Mouse (Mus musculus) MEL (cell line): ENCODE data around the gene Dnajc2. TPM values are rescaled to one million over a fixed set of nuclear protein-coding genes. Genes with fewer than 3 reads are reported as not detected.

ENCODE experiments used
- DNase-seq: peaks from one replicate; pipeline ENCODE4 v3.0.0; 2011; ENCODE audit warnings: low read depth, low spot score
- H3K27ac ChIP-seq: 2 replicates; pipeline ENCODE4 v1.5.1; 2012; ENCODE audit warnings: low read depth, mild to moderate bottlenecking, control low read depth, low read length, moderate library complexity; ENCODE audit not compliant: control insufficient read depth
- H3K27me3 ChIP-seq, 2 experiments: fragments of 150-350 bp in 1 of 2; sonication (generic) in 1 of 2; 2 replicates each; pipeline ENCODE4 v1.6.1; 2012; ENCODE audit warnings: low read length in 2 of 2, mild to moderate bottlenecking in 2 of 2, improper control_type of control experiment in 1 of 2, moderate library complexity in 1 of 2; ENCODE audit not compliant: insufficient read depth in 2 of 2, control insufficient read depth in 1 of 2
- H3K36me3 ChIP-seq, 2 experiments: 2 replicates each; pipeline ENCODE4 v1.6.1; 2012 to 2014; ENCODE audit warnings: low read length in 2 of 2, improper control_type of control experiment in 1 of 2, inconsistent platforms in 1 of 2, mild to moderate bottlenecking in 1 of 2; ENCODE audit not compliant: insufficient read depth in 2 of 2, control insufficient read depth in 1 of 2
- H3K4me1 ChIP-seq, 2 experiments: fragments of 150-350 bp in 1 of 2; sonication (generic) in 1 of 2; 2 replicates each; pipeline ENCODE4 v1.6.1; 2012; ENCODE audit warnings: low read length in 2 of 2, improper control_type of control experiment in 1 of 2, mild to moderate bottlenecking in 1 of 2; ENCODE audit not compliant: insufficient read depth in 2 of 2, control insufficient read depth in 1 of 2
- H3K4me3 ChIP-seq, 2 experiments: fragments of 150-350 bp in 1 of 2; sonication (generic) in 1 of 2; 2 replicates each; pipeline ENCODE4 v1.5.1; 2012; ENCODE audit warnings: low read depth in 2 of 2, low read length in 2 of 2, mild to moderate bottlenecking in 2 of 2, moderate library complexity in 2 of 2, control low read depth in 1 of 2, improper control_type of control experiment in 1 of 2; ENCODE audit not compliant: control insufficient read depth in 1 of 2, insufficient read depth in 1 of 2
- H3K79me2 ChIP-seq: 2 replicates; pipeline ENCODE4 v1.6.1; 2012; ENCODE audit warnings: mild to moderate bottlenecking, low read length, moderate library complexity; ENCODE audit not compliant: control insufficient read depth, poor library complexity, insufficient read depth
- H3K9ac ChIP-seq: 2 replicates; pipeline ENCODE4 v1.6.1; 2012; ENCODE audit warnings: low read depth, mild to moderate bottlenecking, control low read depth, low read length, moderate library complexity; ENCODE audit not compliant: control insufficient read depth, poor library complexity, severe bottlenecking
- H3K9me3 ChIP-seq: fragments of 150-350 bp; sonication (generic); replicated peaks from 2 replicates; pipeline ENCODE4 v1.6.1; 2012; ENCODE audit warnings: mild to moderate bottlenecking, low read length, improper control_type of control experiment, moderate library complexity; ENCODE audit not compliant: insufficient read depth
- BHLHE40 ChIP-seq: IDR thresholded peaks from 2 replicates; pipeline ENCODE4 v1.6.1; 2012; ENCODE audit warnings: low read depth, mild to moderate bottlenecking, inconsistent platforms, low read length, improper control_type of control experiment, borderline replicate concordance
- CTCF ChIP-seq, 3 experiments: IDR thresholded peaks in 2 of 3; conservative IDR thresholded peaks in 1 of 3; 2 replicates each; pipeline ENCODE4 v1.5.1; 2011 to 2012; ENCODE audit warnings: low read length in 3 of 3, low read depth in 2 of 3, mild to moderate bottlenecking in 2 of 3, improper control_type of control experiment in 1 of 3, inconsistent platforms in 1 of 3, mixed read lengths in 1 of 3, moderate library complexity in 1 of 3; ENCODE audit not compliant: control insufficient read depth in 1 of 3, insufficient read depth in 1 of 3, poor library complexity in 1 of 3, severe bottlenecking in 1 of 3
- ELF1 ChIP-seq: IDR thresholded peaks from 2 replicates; pipeline ENCODE4 v1.6.1; 2014; ENCODE audit warnings: low read depth, mild to moderate bottlenecking, inconsistent platforms, low read length, improper control_type of control experiment, moderate library complexity
- EP300 ChIP-seq, 2 experiments: IDR thresholded peaks; 2 replicates each; pipeline ENCODE4 v1.6.1; 2011; ENCODE audit warnings: improper control_type of control experiment in 2 of 2, low read length in 2 of 2, low read depth in 1 of 2, mild to moderate bottlenecking in 1 of 2
- ETS1 ChIP-seq: IDR thresholded peaks from 2 replicates; pipeline ENCODE4 v1.6.1; 2012; ENCODE audit warnings: low read depth, mild to moderate bottlenecking, inconsistent platforms, low read length, improper control_type of control experiment, moderate library complexity
- KAT2A ChIP-seq: conservative IDR thresholded peaks from 2 replicates; pipeline ENCODE4 v1.6.1; 2012; ENCODE audit warnings: low read depth, low read length, improper control_type of control experiment, inconsistent platforms
- MAFK ChIP-seq: IDR thresholded peaks from 2 replicates; pipeline ENCODE4 v1.6.1; 2011; ENCODE audit warnings: low read depth, mild to moderate bottlenecking, low read length, improper control_type of control experiment, borderline replicate concordance
- MAX ChIP-seq: IDR thresholded peaks from 2 replicates; pipeline ENCODE4 v1.6.1; 2011; ENCODE audit warnings: low read length, improper control_type of control experiment
- MXI1 ChIP-seq: IDR thresholded peaks from 2 replicates; pipeline ENCODE4 v1.6.1; 2011; ENCODE audit warnings: mild to moderate bottlenecking, low read depth, low read length, improper control_type of control experiment
- NELFE ChIP-seq: IDR thresholded peaks from 2 replicates; pipeline ENCODE4 v1.6.1; 2011; ENCODE audit warnings: low read depth, low read length, improper control_type of control experiment
- NRF1 ChIP-seq: IDR thresholded peaks from 2 replicates; pipeline ENCODE4 v1.6.1; 2014; ENCODE audit warnings: low read depth, mild to moderate bottlenecking, inconsistent platforms, low read length, improper control_type of control experiment, moderate library complexity; ENCODE audit not compliant: poor library complexity, insufficient read depth, severe bottlenecking
- SMC3 ChIP-seq: IDR thresholded peaks from 2 replicates; pipeline ENCODE4 v1.6.1; 2011; ENCODE audit warnings: low read depth, low read length, improper control_type of control experiment
- TAL1 ChIP-seq: IDR thresholded peaks from 2 replicates; pipeline ENCODE4 v1.6.1; 2012; ENCODE audit warnings: mild to moderate bottlenecking, inconsistent platforms, low read length, moderate library complexity, mixed read lengths
- TBP ChIP-seq: IDR thresholded peaks from 2 replicates; pipeline ENCODE4 v1.8.0; 2011; ENCODE audit warnings: low read depth, low read length, improper control_type of control experiment
- TCF12 ChIP-seq: IDR thresholded peaks from 2 replicates; pipeline ENCODE4 v1.6.1; 2014; ENCODE audit warnings: low read depth, mild to moderate bottlenecking, inconsistent platforms, low read length, improper control_type of control experiment, moderate library complexity
- UBTF ChIP-seq: IDR thresholded peaks from 2 replicates; pipeline ENCODE4 v1.6.1; 2012; ENCODE audit warnings: low read depth, mild to moderate bottlenecking, inconsistent platforms, low read length, improper control_type of control experiment, moderate library complexity, borderline replicate concordance; ENCODE audit not compliant: insufficient read depth
- USF2 ChIP-seq, 2 experiments: IDR thresholded peaks; 2 replicates each; pipeline ENCODE4 v1.6.1; 2011 to 2012; ENCODE audit warnings: improper control_type of control experiment in 2 of 2, low read length in 2 of 2, borderline replicate concordance in 1 of 2, inconsistent platforms in 1 of 2, low read depth in 1 of 2, mild to moderate bottlenecking in 1 of 2; ENCODE audit not compliant: insufficient read depth in 1 of 2
- ZC3H11A ChIP-seq: IDR thresholded peaks from 2 replicates; pipeline ENCODE4 v1.6.1; 2012; ENCODE audit warnings: low read depth, mild to moderate bottlenecking, inconsistent platforms, low read length, improper control_type of control experiment
- ZKSCAN1 ChIP-seq: IDR thresholded peaks from 2 replicates; pipeline ENCODE4 v1.6.1; 2012; ENCODE audit warnings: low read depth, mild to moderate bottlenecking, inconsistent platforms, low read length, improper control_type of control experiment, moderate library complexity
- ZMIZ1 ChIP-seq: IDR thresholded peaks from 2 replicates; pipeline ENCODE4 v1.6.1; 2012; ENCODE audit warnings: low read depth, mild to moderate bottlenecking, inconsistent platforms, low read length, improper control_type of control experiment, moderate library complexity
- ZNF384 ChIP-seq: IDR thresholded peaks from 2 replicates; pipeline ENCODE4 v1.6.1; 2012; ENCODE audit warnings: low read depth, mild to moderate bottlenecking, inconsistent platforms, low read length, improper control_type of control experiment
- polyA plus RNA-seq, 2 experiments: library from polyadenylated mRNA; stranded (reverse) in 1 of 2; unstranded in 1 of 2; fragments of >175 nt in 1 of 2; fragments of >200 nt in 1 of 2; gene quantifications; 2 replicates each; pipeline versions ENCODE4 v1.2.1 to v1.2.4; 2012; ENCODE audit warnings: low replicate concordance in 2 of 2, low read depth in 1 of 2; ENCODE audit not compliant: insufficient read length in 2 of 2, insufficient read depth in 1 of 2, missing spikeins in 1 of 2
- total RNA-seq: library from RNA; depleted of rRNA; stranded (reverse); fragments of 300-350 nt; gene quantifications from 2 replicates; pipeline ENCODE4 v1.2.3, GENCODE M21; 2012

Dnajc2 gene
- total and polyA plus RNA-seq, 3 experiments, result 64.7 to 211 (median 199) TPM

- DNase-seq, result no peak
- Histone ChIP-seq H3K9ac (no peak overlapping the region), H3K27me3 (no peaks in the 10 kb centered on the region), H3K27ac (no peak overlapping the region), H3K9me3 (no peaks in the 10 kb centered on the region), H3K4me3 (no peak overlapping the region), H3K36me3 (peaks cover 0 to 36% of the 10 kb centered on the region in 2 experiments; a peak in 2 of 4 replicates), H3K4me1 (no peaks in the 10 kb centered on the region), H3K79me2 (no peaks in the 10 kb centered on the region)
- TF ChIP-seq TBP (no peak), TCF12 (no peak), ZKSCAN1 (no peak), NELFE (no peak), MXI1 (no peak), TAL1 (no peak), UBTF (no peak), ZC3H11A (no peak), ZMIZ1 (no peak), BHLHE40 (no peak), ELF1 (no peak), USF2 (IDR thresholded peaks at IDR 0.05; ENCODE audit: borderline replicate concordance in 1 of 2, insufficient read depth in 1 of 2, low read depth in 1 of 2, low read length in 2 of 2) (no peak), NRF1 (no peak), CTCF (IDR thresholded peaks at IDR 0.05 in 2 of 3, conservative IDR thresholded peaks at IDR 0.05 in 1 of 3; ENCODE audit: control insufficient read depth in 1 of 3, insufficient read depth in 1 of 3, low read depth in 2 of 3, low read length in 3 of 3, poor library complexity in 1 of 3, severe bottlenecking in 1 of 3) (no peak), SMC3 (no peak), ZNF384 (no peak)
These were observed 17.9 kb upstream of the Dnajc2 start for GRCm38 (mm10) chr5:21802907-21803306.

GRCm38 (mm10) chr5:21792166-21792565, 7.1 kb upstream of the Dnajc2 start:
- DNase-seq, result no peak
- Histone ChIP-seq H3K4me1 (peaks cover 4 to 34% of the 10 kb centered on the region in 2 experiments), H3K36me3 (peaks cover 27 to 38% of the 10 kb centered on the region in 2 experiments)

More at GRCm38 (mm10) chr5:21792166-21792565, 7.1 kb upstream of the Dnajc2 start:
- Histone ChIP-seq H3K4me3 (no peak overlapping the region), H3K9ac (no peak overlapping the region), H3K27ac (no peak overlapping the region), H3K27me3 (no peaks in the 10 kb centered on the region), H3K79me2 (peaks cover 58% of the 10 kb centered on the region), H3K9me3 (no peaks in the 10 kb centered on the region)
- TF ChIP-seq USF2 (IDR thresholded peaks at IDR 0.05; ENCODE audit: borderline replicate concordance in 1 of 2, insufficient read depth in 1 of 2, low read depth in 1 of 2, low read length in 2 of 2) (no peak), CTCF (IDR thresholded peaks at IDR 0.05 in 2 of 3, conservative IDR thresholded peaks at IDR 0.05 in 1 of 3; ENCODE audit: control insufficient read depth in 1 of 3, insufficient read depth in 1 of 3, low read depth in 2 of 3, low read length in 3 of 3, poor library complexity in 1 of 3, severe bottlenecking in 1 of 3) (no peak), KAT2A (no peak), ETS1 (no peak), MAX (no peak), EP300 (IDR thresholded peaks at IDR 0.05; ENCODE audit: low read depth in 1 of 2, low read length in 2 of 2) (no peak), ZKSCAN1 (no peak), MAFK (no peak)
